Mouse (Mus musculus) small intestine, adult 2 months (tissue): Measurements from ENCODE around the gene Ehbp1.

Experiments
- CTCF ChIP-seq: fragments of 200-500 bp; IDR thresholded peaks from 2 replicates; pipeline ENCODE4 v1.5.1; 2012; ENCODE audit warnings: low read depth, mild to moderate bottlenecking, control low read depth, inconsistent platforms, low read length, moderate library complexity, mixed read lengths; ENCODE audit not compliant: insufficient replicate concordance, insufficient read length; ENCODE audit errors: extremely low read depth
- POLR2A ChIP-seq: fragments of 200-500 bp; IDR thresholded peaks from 2 replicates; pipeline ENCODE4 v1.6.1; 2012; ENCODE audit warnings: low read depth, mild to moderate bottlenecking, control low read depth, inconsistent platforms, low read length, moderate library complexity

GRCm38 (mm10) chr11:22269643-22270042 is 72.4 kb downstream of the Ehbp1 start:
- TF ChIP-seq CTCF (no peak), POLR2A (no peak)
